Mouse (Mus musculus): ENCODE data around the gene Syt11. TPM values are rescaled to one million over a fixed set of nuclear protein-coding genes. Genes with fewer than 3 reads are reported as not detected.
"Not testable (repeated sequence)": the region's sequence is repeated elsewhere in the genome, so short reads cannot be mapped to it uniquely, and the experiment has no call there.

The Syt11 gene
- polyA plus RNA-seq (2016; fragmentation: Nextera tagmentation; extraction: Ambion mirVana): 199 and 209 TPM in 2 replicates

DNA sequence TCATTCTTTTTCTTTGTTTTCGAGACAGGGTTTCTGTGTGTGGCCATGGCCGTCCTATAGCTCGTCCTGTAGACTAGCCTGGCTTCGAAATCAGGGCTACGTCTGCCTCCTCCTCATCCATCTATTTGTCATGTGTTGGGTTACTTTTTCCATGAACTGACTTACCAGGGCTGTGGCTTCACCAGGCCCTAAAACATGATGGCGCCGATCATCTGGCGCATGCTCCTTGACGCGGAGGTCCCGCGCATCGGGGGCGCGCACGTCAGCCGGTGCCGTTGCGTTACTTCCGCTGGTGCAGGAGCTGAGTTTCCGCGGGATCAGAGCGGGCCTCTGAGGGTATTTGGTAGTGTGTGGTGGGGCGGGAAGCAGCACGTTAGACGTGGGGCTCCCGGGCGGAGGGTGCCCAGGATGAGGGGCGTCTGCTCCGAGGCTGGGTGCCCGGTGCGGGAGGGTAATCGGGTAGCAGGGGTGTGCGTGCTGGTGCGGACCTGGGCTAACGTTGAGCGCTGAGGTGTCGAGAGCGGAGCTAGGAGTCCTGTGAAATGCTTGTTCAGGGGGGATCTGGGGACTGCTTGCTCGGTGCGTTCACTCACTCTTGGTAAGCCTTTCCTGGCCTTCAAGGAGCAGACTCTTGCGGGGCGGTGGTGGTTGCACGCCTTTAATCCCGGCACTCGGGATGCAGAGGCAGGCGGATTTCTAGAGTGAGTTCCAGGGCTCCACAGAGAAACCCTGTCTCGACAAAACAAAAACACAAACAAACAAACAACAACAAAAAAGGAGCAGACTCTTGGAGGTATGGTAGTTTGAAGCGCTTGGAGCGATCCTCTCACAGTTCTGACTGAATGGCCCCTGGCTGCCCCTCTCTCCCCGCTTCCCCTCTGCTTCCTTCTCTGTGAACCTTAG lies at the start of gene Syt11:
Gene Syt11, minus strand, starts transcription at position 226 of the 903 bp plus-strand sequence.
- not testable (repeated sequence) for H3K4me1 ChIP-seq; H3K27me3 ChIP-seq (replicated peaks); H3K36me3 ChIP-seq; H3K9me3 ChIP-seq
- Histone ChIP-seq H3K4me2 (replicated peaks) (peak within 1 kb of the TSS; percentile 55), H3K27ac (0 out of 2 replicates have a peak within 1 kb of the TSS, but pooled peaks have one; percentile 57), H3K9ac (peak within 1 kb of the TSS; percentile 55; the same call in 1 of the 2 replicates), H3K4me3 (peak within 1 kb of the TSS; percentile 43)
- WGBS: 3% methylated on average over 44 of the region's 51 CpGs
- ATAC-seq (ENCODE audit: low FRiP score, low read depth): peak; percentile 26

DNA sequence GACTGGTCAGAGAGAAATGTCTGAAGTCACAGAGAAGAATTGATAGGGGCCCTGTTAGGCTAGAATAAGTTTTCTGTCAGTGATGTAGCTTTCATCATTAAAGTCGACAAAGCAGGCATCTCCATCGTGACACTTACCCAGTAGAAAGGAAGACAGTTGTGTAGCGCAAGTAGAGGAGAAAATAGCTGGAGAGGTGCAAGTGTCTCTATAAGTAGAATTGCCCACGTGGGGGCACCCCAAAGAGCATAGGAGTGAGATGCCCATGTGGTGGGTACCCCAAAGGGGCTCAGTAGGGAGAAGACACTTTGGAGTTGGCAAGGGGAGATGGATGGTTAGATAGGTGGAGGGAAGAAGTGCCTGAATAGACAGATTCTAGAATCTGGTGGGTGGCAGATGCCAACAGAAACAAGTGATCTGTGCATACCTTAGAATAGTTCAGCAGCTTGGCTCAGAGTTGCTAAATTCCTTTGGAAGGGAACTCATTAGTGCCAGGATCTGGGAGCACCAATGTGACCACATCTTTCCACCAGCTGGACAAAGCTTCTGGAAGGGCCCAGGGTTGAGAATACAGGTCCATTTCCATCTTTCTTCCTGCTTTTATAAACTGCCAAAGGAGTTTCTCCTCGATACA lies 29.1 kb upstream of the Syt11 start:
- no peak overlapping the region for H3K4me2 ChIP-seq (replicated peaks)
- H3K4me1 ChIP-seq: no peaks in the 10 kb centered on the region
- no peak overlapping the region for H3K27ac ChIP-seq
- H3K36me3 ChIP-seq: peaks cover 21% of the 10 kb centered on the region; the same call in 1 of the 2 replicates
- H3K9ac ChIP-seq: no peak overlapping the region
- no peaks in the 10 kb centered on the region for H3K27me3 ChIP-seq (replicated peaks)
- H3K9me3 ChIP-seq: no peaks in the 10 kb centered on the region
- WGBS: 86% methylated on average over 5 of the region's 5 CpGs
- ATAC-seq (ENCODE audit: low FRiP score, low read depth): no peak
- no peak overlapping the region for H3K4me3 ChIP-seq

DNA sequence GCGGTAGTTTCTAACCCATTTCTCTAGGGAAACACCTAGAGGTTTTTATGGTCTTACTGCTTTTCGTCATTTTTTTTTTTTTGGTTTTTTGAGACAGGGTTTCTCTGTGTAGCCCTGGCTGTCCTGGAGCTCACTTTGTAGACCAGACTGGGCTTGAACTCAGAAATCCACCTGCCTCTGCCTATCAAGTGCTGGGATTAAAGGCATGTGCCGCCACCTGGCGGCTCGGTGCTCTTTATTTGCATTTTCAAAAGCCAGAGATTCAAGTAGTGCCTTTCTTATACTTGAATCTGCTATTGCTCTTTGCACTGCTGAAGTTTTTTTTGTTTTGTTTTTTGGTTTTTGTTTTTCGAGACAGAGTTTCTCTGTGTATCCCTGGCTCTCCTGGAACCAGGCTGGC lies 22.5 kb upstream of the Syt11 start:
- not testable (repeated sequence) for H3K27me3 ChIP-seq (replicated peaks); H3K4me3 ChIP-seq; H3K4me2 ChIP-seq (replicated peaks); H3K4me1 ChIP-seq; H3K9ac ChIP-seq; H3K36me3 ChIP-seq; H3K9me3 ChIP-seq; ATAC-seq (ENCODE audit: low FRiP score, low read depth); H3K27ac ChIP-seq
- 87% methylated on average over 6 of the region's 6 CpGs for WGBS

DNA sequence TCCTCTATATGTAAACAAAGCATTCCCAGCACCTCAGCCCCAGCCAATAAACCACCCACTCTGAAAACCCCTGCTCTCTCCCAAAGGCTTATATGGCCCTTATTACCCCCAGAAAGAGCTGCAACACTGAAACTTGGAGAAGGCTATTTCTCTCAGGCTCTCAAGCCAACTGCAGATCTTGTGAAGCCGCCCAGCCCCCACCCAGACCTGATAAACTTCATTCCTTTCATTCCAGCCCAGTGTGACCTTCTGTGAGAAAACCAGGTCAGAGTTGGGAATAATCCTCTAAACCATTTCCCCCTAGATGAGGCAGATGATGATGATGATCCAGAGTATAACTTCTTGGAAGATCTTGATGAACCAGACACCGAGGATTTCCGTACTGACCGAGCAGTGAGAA lies 13.1 kb upstream of the Syt11 start:
- not testable (repeated sequence) for H3K9ac ChIP-seq; H3K4me3 ChIP-seq; H3K9me3 ChIP-seq; H3K27me3 ChIP-seq (replicated peaks); ATAC-seq (ENCODE audit: low FRiP score, low read depth); H3K4me1 ChIP-seq; H3K4me2 ChIP-seq (replicated peaks); H3K36me3 ChIP-seq; H3K27ac ChIP-seq
- 89% methylated on average over 3 of the region's 4 CpGs for WGBS

DNA sequence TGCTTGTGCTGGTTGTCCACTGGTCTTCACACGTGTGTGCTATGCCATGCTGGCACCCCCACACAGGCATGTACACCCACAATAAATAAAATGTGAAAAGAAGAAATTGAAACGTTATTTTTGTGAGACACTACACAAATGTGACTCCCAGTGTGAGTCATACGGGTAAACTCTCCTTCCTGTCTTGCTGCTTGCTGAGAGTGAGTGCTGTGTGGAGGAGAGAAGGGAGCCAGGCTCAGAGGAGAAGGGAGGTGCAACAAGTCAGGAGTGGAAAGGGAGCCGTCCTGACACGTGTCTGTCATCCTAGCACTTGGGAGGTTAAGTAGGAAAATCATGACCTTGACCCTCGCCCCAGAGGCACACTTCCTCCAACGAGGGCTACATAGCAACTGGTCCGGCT lies 11.8 kb upstream of the Syt11 start:
- WGBS: no CpG with 5 or more reads among the region's 8 CpGs

DNA sequence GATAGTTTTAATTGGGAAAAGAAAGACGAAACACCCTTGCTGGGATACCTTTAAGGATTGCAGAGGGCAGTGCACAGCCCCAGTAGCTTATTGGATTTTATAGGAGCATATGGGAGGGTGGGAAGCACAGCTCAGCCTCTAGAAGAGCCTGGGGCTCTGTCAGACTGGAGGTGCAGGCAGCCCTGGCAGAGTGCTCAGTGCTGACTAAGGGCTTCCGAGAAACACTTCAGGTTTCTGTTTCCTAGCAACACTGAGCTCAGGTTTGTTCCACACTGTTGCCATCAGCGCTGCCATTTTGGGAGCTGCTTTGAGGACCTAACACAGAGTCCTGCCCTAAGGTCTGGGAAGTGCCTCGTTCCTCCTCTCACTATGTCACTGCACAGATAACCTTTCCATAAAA lies 11.4 kb upstream of the Syt11 start:
- not testable (repeated sequence) for H3K27ac ChIP-seq; H3K4me3 ChIP-seq; H3K4me1 ChIP-seq; H3K36me3 ChIP-seq; H3K9ac ChIP-seq; H3K9me3 ChIP-seq; H3K27me3 ChIP-seq (replicated peaks); H3K4me2 ChIP-seq (replicated peaks); ATAC-seq (ENCODE audit: low FRiP score, low read depth)
- 87% methylated on average over 1 of the region's 4 CpGs for WGBS

More for the DNA sequence above, 11.8 kb upstream of the Syt11 start:
- not testable (repeated sequence) for H3K27me3 ChIP-seq (replicated peaks); H3K4me1 ChIP-seq; H3K4me3 ChIP-seq; H3K4me2 ChIP-seq (replicated peaks); H3K9ac ChIP-seq; H3K27ac ChIP-seq; ATAC-seq (ENCODE audit: low FRiP score, low read depth); H3K36me3 ChIP-seq; H3K9me3 ChIP-seq

DNA sequence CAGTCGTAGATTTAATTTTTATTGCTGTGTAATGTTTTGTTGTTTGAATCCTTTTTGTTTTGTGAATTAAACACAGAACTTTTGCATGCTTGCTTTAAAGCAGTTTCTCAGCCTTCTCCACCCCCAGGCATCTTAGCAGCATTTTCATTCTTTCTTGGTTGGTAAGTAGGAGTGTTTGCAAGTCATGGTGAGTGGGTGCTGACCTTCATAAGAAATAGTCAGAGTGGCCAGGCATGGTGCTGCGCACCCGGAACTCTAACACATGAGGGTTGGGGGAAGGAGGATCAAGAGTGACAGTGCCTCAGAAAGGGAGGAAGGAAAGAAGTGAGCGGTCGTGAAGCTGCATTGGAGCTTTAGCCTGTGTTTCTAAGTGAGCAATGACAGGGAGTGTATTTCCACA lies 9.9 kb upstream of the Syt11 start:
- H3K9me3 ChIP-seq: no peaks in the 10 kb centered on the region
- H3K27me3 ChIP-seq (replicated peaks): no peaks in the 10 kb centered on the region
- H3K4me1 ChIP-seq: no peaks in the 10 kb centered on the region
- no peak overlapping the region for H3K4me2 ChIP-seq (replicated peaks)
- H3K9ac ChIP-seq: no peak overlapping the region
- H3K36me3 ChIP-seq: peaks cover 4% of the 10 kb centered on the region; the same call in 1 of the 2 replicates
- ATAC-seq (ENCODE audit: low FRiP score, low read depth): no peak
- no peak overlapping the region for H3K4me3 ChIP-seq
- WGBS: 95% methylated on average over 5 of the region's 5 CpGs
- no peak overlapping the region for H3K27ac ChIP-seq

DNA sequence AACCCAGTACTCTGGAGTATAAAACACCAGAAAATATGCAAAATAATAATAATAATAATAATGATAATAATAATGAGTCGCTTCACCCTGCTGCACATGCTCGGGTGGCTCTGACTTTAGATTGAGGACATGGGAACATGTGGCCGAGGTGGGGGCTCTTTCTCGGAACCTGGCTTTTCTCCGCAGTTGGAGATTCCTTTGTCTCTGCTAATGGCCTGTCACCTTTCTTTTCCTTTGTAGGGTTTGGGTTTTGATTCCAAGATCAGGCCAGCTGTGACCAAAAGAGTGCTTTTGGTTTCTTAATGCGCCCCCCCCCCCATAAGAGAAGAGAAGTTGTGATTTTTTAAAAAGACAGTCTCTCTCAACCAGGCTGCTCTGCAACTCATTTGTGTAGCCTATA lies 1.8 kb downstream of the Syt11 start:
- 76% methylated on average over 6 of the region's 6 CpGs for WGBS
- H3K4me1 ChIP-seq; H3K36me3 ChIP-seq; H3K27ac ChIP-seq; H3K27me3 ChIP-seq (replicated peaks); H3K9ac ChIP-seq; H3K9me3 ChIP-seq; ATAC-seq (ENCODE audit: low FRiP score, low read depth); H3K4me3 ChIP-seq; H3K4me2 ChIP-seq (replicated peaks): not testable (repeated sequence)

DNA sequence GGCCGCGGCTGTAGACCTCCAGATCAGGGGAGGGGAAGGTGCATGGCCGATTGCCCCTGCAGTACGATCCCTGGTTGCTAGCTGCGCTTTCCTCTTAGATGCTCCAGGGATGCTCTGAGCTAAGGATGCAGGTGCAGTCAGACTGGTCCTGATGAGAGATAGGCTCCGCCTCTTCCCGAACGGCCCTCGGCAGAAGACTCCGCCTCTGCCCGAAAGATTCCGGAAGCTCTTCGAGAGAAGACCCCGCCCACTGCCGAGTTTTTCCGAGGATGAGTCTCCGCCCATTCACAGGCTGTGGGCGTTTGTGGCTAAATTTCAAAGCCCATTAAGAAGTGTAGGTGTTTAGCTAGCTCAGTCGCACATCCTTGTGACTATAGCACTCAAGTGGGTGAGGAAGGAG lies 2.6 kb downstream of the Syt11 start:
- not testable (repeated sequence) for H3K27me3 ChIP-seq (replicated peaks); H3K4me1 ChIP-seq; H3K36me3 ChIP-seq; H3K9ac ChIP-seq; H3K9me3 ChIP-seq; H3K27ac ChIP-seq
- Histone ChIP-seq H3K4me3 (peak overlapping the region; percentile 34), H3K4me2 (replicated peaks) (peak overlapping the region; percentile 31; the same call in 1 of the 2 replicates)
- peak; percentile 80 for ATAC-seq (ENCODE audit: low FRiP score, low read depth)
- under 1% methylated on average over 19 of the region's 19 CpGs for WGBS

DNA sequence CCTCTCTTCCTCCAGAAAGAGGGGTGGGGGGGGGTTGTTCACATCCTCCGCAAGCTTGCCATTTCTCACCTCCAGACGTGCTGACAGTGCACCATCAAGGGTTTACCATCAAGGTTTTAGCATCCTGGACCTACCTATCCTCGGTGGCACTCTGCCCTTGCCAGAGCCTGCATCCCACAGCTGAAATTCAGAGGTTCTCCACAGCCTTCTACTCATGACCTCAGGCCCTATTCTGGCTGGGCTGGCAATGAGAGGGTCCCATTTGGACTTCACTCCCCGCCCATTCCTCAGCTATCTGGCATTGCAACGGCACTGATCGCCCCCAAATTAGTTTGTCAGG lies 3.1 kb downstream of the Syt11 start:
- not testable (repeated sequence) for H3K4me1 ChIP-seq; ATAC-seq (ENCODE audit: low FRiP score, low read depth); H3K9me3 ChIP-seq; H3K27me3 ChIP-seq (replicated peaks); H3K36me3 ChIP-seq
- H3K9ac ChIP-seq: peak overlapping the region; percentile 65
- H3K4me2 ChIP-seq (replicated peaks): peak overlapping the region; percentile 56
- H3K27ac ChIP-seq: peak overlapping the region; percentile 85
- 0% methylated on average over 3 of the region's 6 CpGs for WGBS
- H3K4me3 ChIP-seq: peak overlapping the region; percentile 53

DNA sequence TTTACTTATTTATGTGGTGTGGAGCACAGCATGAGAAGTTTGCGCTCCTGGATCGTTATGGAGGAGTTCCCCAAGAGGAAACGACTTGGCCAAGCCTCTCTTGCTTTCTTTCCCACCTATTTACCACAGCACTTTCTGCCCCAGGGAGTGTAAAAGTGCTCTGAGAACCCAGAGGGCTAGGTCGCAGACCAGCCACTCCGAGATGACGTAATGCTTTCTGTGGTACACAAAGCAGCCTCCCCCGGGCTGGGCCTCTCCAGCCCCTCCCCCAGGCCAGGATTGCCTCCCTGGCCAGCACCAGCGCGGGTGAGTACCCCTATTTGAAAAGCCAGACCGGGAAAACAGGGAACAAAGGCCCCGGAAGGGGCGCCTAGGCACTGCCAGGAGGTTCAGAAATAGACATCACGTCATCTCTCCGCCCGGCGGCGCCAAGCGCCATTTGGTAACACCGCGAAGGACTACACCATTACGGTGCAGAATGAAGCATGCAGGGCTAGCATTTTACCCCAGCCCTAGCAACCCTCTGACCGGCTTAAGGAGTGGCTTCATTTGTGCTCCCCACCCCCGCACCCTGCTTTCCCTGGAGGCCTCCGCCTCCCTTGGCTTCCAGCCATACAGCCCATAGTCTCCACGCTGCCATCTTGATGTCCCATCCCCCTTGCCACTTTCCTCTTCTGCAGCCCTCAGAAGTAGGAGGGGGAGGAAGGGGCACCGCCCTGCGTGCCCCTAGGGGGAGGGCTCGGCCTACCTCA lies 3.6 kb downstream of the Syt11 start:
- WGBS: under 1% methylated on average over 23 of the region's 28 CpGs
- H3K9me3 ChIP-seq; H3K36me3 ChIP-seq; H3K27me3 ChIP-seq (replicated peaks); H3K4me1 ChIP-seq: not testable (repeated sequence)
- peak overlapping the region; percentile 53 for H3K4me3 ChIP-seq
- peak overlapping the region; percentile 56 for H3K4me2 ChIP-seq (replicated peaks)
- peak overlapping the region; percentile 85 for H3K27ac ChIP-seq
- peak; percentile 83 for ATAC-seq (ENCODE audit: low FRiP score, low read depth)
- H3K9ac ChIP-seq: peak overlapping the region; percentile 65

DNA sequence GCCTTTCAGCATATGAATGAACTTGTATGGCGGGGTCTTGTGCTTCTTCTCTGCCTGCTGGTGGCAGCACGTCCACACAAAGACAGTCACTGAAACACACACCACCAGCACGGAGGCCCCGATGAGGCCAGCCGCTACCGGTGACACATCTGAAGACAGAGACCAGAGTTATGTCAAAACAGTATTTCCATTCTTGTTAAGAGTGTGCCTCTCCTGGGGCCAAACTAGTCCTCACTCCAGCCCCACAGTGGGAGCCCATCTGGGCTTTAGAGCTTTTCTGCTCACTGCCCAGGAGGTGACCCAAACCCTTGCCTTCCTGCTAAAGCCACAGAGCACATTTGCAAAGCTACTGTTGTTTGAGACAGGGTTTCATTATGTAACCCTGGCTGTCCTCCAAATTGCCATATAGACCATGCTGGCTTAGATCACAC lies 12.5 kb downstream of the Syt11 start:
- WGBS: 52% methylated on average over 6 of the region's 6 CpGs
- H3K9ac ChIP-seq: no peak overlapping the region
- H3K4me2 ChIP-seq (replicated peaks): no peak overlapping the region
- no peak overlapping the region for H3K4me3 ChIP-seq
- peaks cover 63% of the 10 kb centered on the region for H3K36me3 ChIP-seq
- H3K9me3 ChIP-seq: no peaks in the 10 kb centered on the region
- ATAC-seq (ENCODE audit: low FRiP score, low read depth): no peak
- H3K27me3 ChIP-seq (replicated peaks): no peaks in the 10 kb centered on the region
- H3K4me1 ChIP-seq: peaks cover 31% of the 10 kb centered on the region
- no peak overlapping the region for H3K27ac ChIP-seq

Measured in neural tube, embryonic 12.5 days (tissue).